Mouse (Mus musculus) spleen, adult 18-20 months (tissue): ENCODE data around the gene Emg1.

ENCODE experiments used
- DNase-seq, 2 experiments: peaks; one replicate each; pipeline ENCODE4 v3.0.0; 2022; ENCODE audit warnings: mixed read lengths in 2 of 2

Gene Emg1

GRCm38 (mm10) chr6:124711824-124712782, at the start of gene Emg1, which contains the start of gene Phb2:
Emg1 (minus strand) TSS chr6:124712178.
Phb2 (plus strand) TSS chr6:124712336.
- peak; percentile 95 to 97 for DNase-seq

- DNase-seq, result peak; percentile 69 to 83
Measured at GRCm38 (mm10) chr6:124759259-124759658, 47.3 kb upstream of the Emg1 start.

GRCm38 (mm10) chr6:124758849-124759232, 46.9 kb upstream of the Emg1 start:
- DNase-seq, result no peak

- no peak for DNase-seq
Measured at GRCm38 (mm10) chr6:124757909-124758848, 46.2 kb upstream of the Emg1 start.

GRCm38 (mm10) chr6:124757351-124757880, 45.4 kb upstream of the Emg1 start:
- DNase-seq, result no peak

GRCm38 (mm10) chr6:124756652-124757350, 44.8 kb upstream of the Emg1 start:
- peak; percentile 60 to 64 for DNase-seq

- peak in 1 of 2 experiments; percentile 56 for DNase-seq
Measured at GRCm38 (mm10) chr6:124755831-124756595, 44.0 kb upstream of the Emg1 start, which contains the start of the genes Gm45234 and Atn1. Gm45234 (minus strand) TSS chr6:124756021. Atn1 (minus strand) TSS chr6:124756524.

- no peak for DNase-seq
Measured at GRCm38 (mm10) chr6:124755306-124755705, 43.3 kb upstream of the Emg1 start.

GRCm38 (mm10) chr6:124753861-124754260, 41.9 kb upstream of the Emg1 start:
- no peak for DNase-seq

GRCm38 (mm10) chr6:124750405-124750804, 38.4 kb upstream of the Emg1 start:
- no peak for DNase-seq

- DNase-seq, result no peak
Measured at GRCm38 (mm10) chr6:124746654-124747632, 35.0 kb upstream of the Emg1 start.

GRCm38 (mm10) chr6:124746296-124746605, 34.3 kb upstream of the Emg1 start:
- no peak for DNase-seq

GRCm38 (mm10) chr6:124745490-124746295, 33.7 kb upstream of the Emg1 start:
- peak; percentile 89 to 93 for DNase-seq

- DNase-seq, result no peak
Measured at GRCm38 (mm10) chr6:124744755-124745321, 32.9 kb upstream of the Emg1 start.

GRCm38 (mm10) chr6:124743647-124744046, 31.7 kb upstream of the Emg1 start:
- DNase-seq, result no peak

- DNase-seq, result no peak
Measured at GRCm38 (mm10) chr6:124742839-124743514, 31.0 kb upstream of the Emg1 start.

- no peak for DNase-seq
Measured at GRCm38 (mm10) chr6:124741842-124742241, 29.9 kb upstream of the Emg1 start.
